Mouse (Mus musculus) olfactory bulb, adult 2 months (tissue): ENCODE data around the gene Olfr212.

Experiments
- CTCF ChIP-seq: fragments of 200-500 bp; IDR thresholded peaks from 2 replicates; pipeline ENCODE4 v1.5.1; 2012; ENCODE audit warnings: low read depth, mild to moderate bottlenecking, low read length, moderate library complexity; ENCODE audit not compliant: insufficient read depth
- POLR2A ChIP-seq: fragments of 200-500 bp; IDR thresholded peaks from 2 replicates; pipeline ENCODE4 v1.6.1; 2012; ENCODE audit warnings: mild to moderate bottlenecking, low read depth, low read length, moderate library complexity; ENCODE audit not compliant: insufficient read depth

- TF ChIP-seq CTCF (no peak), POLR2A (no peak)
These were observed 48.6 kb downstream of the Olfr212 start for GRCm38 (mm10) chr6:116554952-116555351.
